Mouse (Mus musculus): ENCODE measurements around the gene Dap. TPM values are rescaled to one million over a fixed set of nuclear protein-coding genes. Genes with fewer than 3 reads are reported as not detected.

Dap gene
- polyA plus RNA-seq, 1 experiment from 2014 or later = 127 TPM

DNA sequence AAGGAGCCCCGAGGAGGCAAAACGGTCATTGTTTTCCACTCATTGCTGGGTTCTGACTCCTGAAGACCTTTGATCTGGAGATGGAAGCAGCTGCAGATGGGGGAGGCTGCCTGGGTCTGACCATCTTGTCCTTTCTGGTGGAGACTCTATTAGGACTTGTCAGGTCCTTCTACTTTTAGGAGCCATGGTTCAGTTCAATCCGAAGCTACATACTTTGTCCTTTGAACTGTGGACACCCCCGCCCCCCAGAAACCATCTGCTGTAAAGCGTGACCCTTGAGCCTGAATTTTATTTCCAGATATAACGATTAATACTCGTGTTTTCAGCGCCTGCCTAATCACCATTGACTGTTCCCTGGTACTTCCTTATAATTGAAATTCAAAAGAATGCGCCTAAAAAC is 38.2 kb downstream of the Dap start:
- ATAC-seq (replicated peaks; ENCODE audit: low FRiP score, low read depth) (no peak), DNase-seq (ENCODE audit: low spot score) (no peak)
- Histone ChIP-seq H3K9ac (ENCODE audit: low read depth, low read length) (no peak overlapping the region), H3K9me3 (replicated peaks; ENCODE audit: low read length) (no peaks in the 10 kb centered on the region), H3K4me3 (replicated peaks; ENCODE audit: low read depth, low read length) (no peak overlapping the region), H3K27me3 (ENCODE audit: insufficient read depth, low read length) (no peaks in the 10 kb centered on the region), H3K27ac (no peak overlapping the region), H3K4me2 (ENCODE audit: low read length) (no peak overlapping the region), H3K36me3 (ENCODE audit: insufficient read depth, low read length) (no peaks in the 10 kb centered on the region), H3K4me1 (replicated peaks; ENCODE audit: insufficient read depth, low read length) (peaks cover 7% of the 10 kb centered on the region; the same call in 1 of the 2 replicates)
- WGBS = 57% methylated on average over 9 of the region's 9 CpGs
- TF ChIP-seq CTCF (IDR thresholded peaks at IDR 0.05; ENCODE audit: low read depth) = no peak

DNA sequence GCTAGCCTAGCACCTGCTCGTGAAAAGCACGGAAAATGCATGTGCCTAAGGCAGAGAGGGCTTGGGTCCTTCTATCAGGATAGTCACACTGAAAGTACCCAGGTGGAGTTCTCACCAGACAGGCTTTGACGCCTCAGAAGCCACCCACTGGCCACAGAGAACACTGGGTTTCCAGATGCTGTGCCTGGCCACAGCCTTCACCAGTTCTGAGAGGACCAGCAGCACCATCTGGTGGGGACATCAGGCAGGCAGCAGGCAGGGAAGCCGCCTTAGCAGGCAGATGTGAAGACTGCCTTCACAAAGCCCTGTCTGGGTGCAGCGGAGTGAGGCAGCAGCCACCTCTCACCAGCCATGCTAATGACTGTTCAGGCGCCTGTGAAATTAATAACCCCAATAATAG is 40.7 kb downstream of the Dap start:
- no peak overlapping the region for H3K4me2 ChIP-seq (ENCODE audit: low read length)
- no peaks in the 10 kb centered on the region; the same call in 1 of the 2 replicates for H3K4me1 ChIP-seq (replicated peaks; ENCODE audit: insufficient read depth, low read length)
- no peak overlapping the region for H3K27ac ChIP-seq
- ATAC-seq (replicated peaks; ENCODE audit: low FRiP score, low read depth) = peak; percentile 83
- no peak overlapping the region for H3K9ac ChIP-seq (ENCODE audit: low read depth, low read length)
- H3K36me3 ChIP-seq (ENCODE audit: insufficient read depth, low read length) = no peaks in the 10 kb centered on the region
- H3K4me3 ChIP-seq (replicated peaks; ENCODE audit: low read depth, low read length) = no peak overlapping the region
- peak; percentile 89 for DNase-seq (ENCODE audit: low spot score)
- 29% methylated on average over 6 of the region's 6 CpGs for WGBS
- TF ChIP-seq CTCF (IDR thresholded peaks at IDR 0.05; ENCODE audit: low read depth) = peak; percentile 98
- no peaks in the 10 kb centered on the region for H3K27me3 ChIP-seq (ENCODE audit: insufficient read depth, low read length)
- H3K9me3 ChIP-seq (replicated peaks; ENCODE audit: low read length) = no peaks in the 10 kb centered on the region

DNA sequence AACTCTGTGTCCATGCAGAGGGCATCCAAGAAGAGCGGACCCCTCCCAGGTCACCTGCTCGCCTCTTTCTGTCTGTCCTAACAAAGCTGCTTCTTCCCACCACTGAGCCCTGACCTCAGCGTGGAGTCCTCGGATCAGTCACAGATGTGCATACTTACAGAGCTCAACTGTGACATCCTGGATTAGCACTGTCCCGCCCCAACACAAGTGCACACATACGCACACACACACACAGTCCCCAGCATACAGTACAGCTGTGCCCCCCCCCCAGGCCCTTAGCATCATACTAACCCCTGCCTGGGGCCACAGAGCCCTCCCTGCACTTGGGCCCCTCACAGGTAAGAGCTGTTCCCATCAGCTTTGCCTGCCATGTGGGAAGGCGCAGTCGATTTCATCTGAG is 41.3 kb downstream of the Dap start:
- no peak for TF ChIP-seq CTCF (IDR thresholded peaks at IDR 0.05; ENCODE audit: low read depth)
- Histone ChIP-seq H3K9me3 (replicated peaks; ENCODE audit: low read length) (no peaks in the 10 kb centered on the region), H3K27me3 (ENCODE audit: insufficient read depth, low read length) (no peaks in the 10 kb centered on the region), H3K36me3 (ENCODE audit: insufficient read depth, low read length) (no peaks in the 10 kb centered on the region), H3K9ac (ENCODE audit: low read depth, low read length) (no peak overlapping the region), H3K4me2 (ENCODE audit: low read length) (no peak overlapping the region), H3K4me1 (replicated peaks; ENCODE audit: insufficient read depth, low read length) (no peaks in the 10 kb centered on the region; the same call in 1 of the 2 replicates), H3K27ac (no peak overlapping the region), H3K4me3 (replicated peaks; ENCODE audit: low read depth, low read length) (no peak overlapping the region)
- ATAC-seq (replicated peaks; ENCODE audit: low FRiP score, low read depth) (peak; percentile 27; the same call in 1 of the 2 replicates), DNase-seq (ENCODE audit: low spot score) (no peak)
- 87% methylated on average over 8 of the region's 8 CpGs for WGBS

DNA sequence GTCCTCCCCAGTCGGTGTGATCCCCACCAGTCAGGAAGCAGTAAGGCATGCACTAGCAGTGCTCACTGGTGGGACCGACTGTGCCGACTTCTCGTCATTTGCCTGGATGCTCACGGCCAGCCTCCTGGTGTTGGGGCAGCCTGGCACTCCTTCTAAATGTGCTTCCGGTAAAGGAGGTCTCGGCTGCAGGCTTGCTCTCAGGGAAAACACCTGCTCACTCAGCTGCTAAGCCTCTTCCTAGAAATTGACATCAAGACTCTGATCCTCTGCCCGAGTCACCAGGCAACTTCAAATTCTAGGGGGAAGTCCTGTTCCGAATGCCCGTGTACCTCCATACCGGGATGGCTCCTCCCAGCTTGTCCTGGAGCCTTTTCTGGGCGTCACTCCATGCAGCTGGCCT is 41.7 kb downstream of the Dap start:
- no peak for DNase-seq (ENCODE audit: low spot score)
- Histone ChIP-seq H3K4me3 (replicated peaks; ENCODE audit: low read depth, low read length) (no peak overlapping the region), H3K9me3 (replicated peaks; ENCODE audit: low read length) (no peaks in the 10 kb centered on the region), H3K9ac (ENCODE audit: low read depth, low read length) (no peak overlapping the region), H3K27ac (no peak overlapping the region), H3K4me2 (ENCODE audit: low read length) (no peak overlapping the region), H3K4me1 (replicated peaks; ENCODE audit: insufficient read depth, low read length) (no peaks in the 10 kb centered on the region; the same call in 1 of the 2 replicates), H3K27me3 (ENCODE audit: insufficient read depth, low read length) (no peaks in the 10 kb centered on the region), H3K36me3 (ENCODE audit: insufficient read depth, low read length) (0 out of 2 replicates have a peak, but pooled peaks cover 2% of the 10 kb centered on the region)
- no peak for ATAC-seq (replicated peaks; ENCODE audit: low FRiP score, low read depth)
- no peak for TF ChIP-seq CTCF (IDR thresholded peaks at IDR 0.05; ENCODE audit: low read depth)
- WGBS = 90% methylated on average over 12 of the region's 12 CpGs

DNA sequence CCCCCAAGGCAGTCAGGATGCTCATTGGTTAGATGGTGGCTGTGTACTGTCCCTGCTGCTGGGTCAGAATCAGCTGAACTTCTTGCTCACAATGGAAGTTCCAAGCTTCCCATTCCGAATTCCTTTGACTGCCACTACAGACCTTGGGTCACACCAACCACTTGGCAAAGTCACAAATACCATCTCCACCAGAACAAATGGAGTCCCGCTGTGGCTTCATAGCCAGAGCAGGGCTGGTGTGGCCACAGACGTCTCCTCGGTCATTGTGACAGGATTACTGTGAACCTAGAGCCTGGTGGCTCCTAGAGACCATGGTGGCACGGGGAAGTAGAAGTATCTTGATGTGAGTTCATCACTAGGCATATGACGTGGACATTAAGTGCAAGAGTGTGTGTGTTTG is 44.0 kb downstream of the Dap start:
- H3K36me3 ChIP-seq (ENCODE audit: insufficient read depth, low read length) = peaks cover 12% of the 10 kb centered on the region; the same call in 1 of the 2 replicates
- no peak for ATAC-seq (replicated peaks; ENCODE audit: low FRiP score, low read depth)
- no peaks in the 10 kb centered on the region for H3K27me3 ChIP-seq (ENCODE audit: insufficient read depth, low read length)
- H3K27ac ChIP-seq = no peak overlapping the region
- no peak overlapping the region for H3K4me2 ChIP-seq (ENCODE audit: low read length)
- WGBS = 91% methylated on average over 6 of the region's 6 CpGs
- no peak overlapping the region for H3K9ac ChIP-seq (ENCODE audit: low read depth, low read length)
- H3K9me3 ChIP-seq (replicated peaks; ENCODE audit: low read length) = no peaks in the 10 kb centered on the region
- TF ChIP-seq CTCF (IDR thresholded peaks at IDR 0.05; ENCODE audit: low read depth) = no peak
- DNase-seq (ENCODE audit: low spot score) = no peak
- no peaks in the 10 kb centered on the region for H3K4me1 ChIP-seq (replicated peaks; ENCODE audit: insufficient read depth, low read length)
- no peak overlapping the region for H3K4me3 ChIP-seq (replicated peaks; ENCODE audit: low read depth, low read length)

DNA sequence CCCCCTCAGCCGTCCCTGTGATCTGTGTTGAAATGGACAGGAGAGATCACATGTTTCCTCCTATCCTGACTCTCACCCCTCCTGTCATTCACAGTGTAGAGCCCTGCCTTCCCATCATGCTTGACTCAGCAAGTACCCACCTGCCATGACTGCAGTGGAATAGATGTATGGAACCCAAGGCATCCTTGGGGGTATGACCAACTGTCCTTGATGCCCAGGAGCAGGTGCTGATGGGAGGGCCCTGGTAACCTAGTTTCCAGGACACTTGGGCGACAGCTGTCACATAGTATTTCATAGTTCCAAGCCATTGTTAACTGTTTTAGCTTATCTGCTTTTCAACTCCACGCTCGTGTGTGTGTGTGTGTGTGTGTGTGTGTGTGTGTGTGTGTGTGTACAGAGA is 45.4 kb downstream of the Dap start:
- peaks cover 26% of the 10 kb centered on the region; the same call in 1 of the 2 replicates for H3K36me3 ChIP-seq (ENCODE audit: insufficient read depth, low read length)
- DNase-seq (ENCODE audit: low spot score) (no peak), ATAC-seq (replicated peaks; ENCODE audit: low FRiP score, low read depth) (no peak)
- H3K9me3 ChIP-seq (replicated peaks; ENCODE audit: low read length) = no peaks in the 10 kb centered on the region
- WGBS = 87% methylated on average over 4 of the region's 4 CpGs
- no peak for TF ChIP-seq CTCF (IDR thresholded peaks at IDR 0.05; ENCODE audit: low read depth)
- no peaks in the 10 kb centered on the region for H3K4me1 ChIP-seq (replicated peaks; ENCODE audit: insufficient read depth, low read length)
- H3K27ac ChIP-seq = no peak overlapping the region
- H3K9ac ChIP-seq (ENCODE audit: low read depth, low read length) = no peak overlapping the region
- H3K4me2 ChIP-seq (ENCODE audit: low read length) = no peak overlapping the region
- H3K4me3 ChIP-seq (replicated peaks; ENCODE audit: low read depth, low read length) = no peak overlapping the region
- H3K27me3 ChIP-seq (ENCODE audit: insufficient read depth, low read length) = no peaks in the 10 kb centered on the region

DNA sequence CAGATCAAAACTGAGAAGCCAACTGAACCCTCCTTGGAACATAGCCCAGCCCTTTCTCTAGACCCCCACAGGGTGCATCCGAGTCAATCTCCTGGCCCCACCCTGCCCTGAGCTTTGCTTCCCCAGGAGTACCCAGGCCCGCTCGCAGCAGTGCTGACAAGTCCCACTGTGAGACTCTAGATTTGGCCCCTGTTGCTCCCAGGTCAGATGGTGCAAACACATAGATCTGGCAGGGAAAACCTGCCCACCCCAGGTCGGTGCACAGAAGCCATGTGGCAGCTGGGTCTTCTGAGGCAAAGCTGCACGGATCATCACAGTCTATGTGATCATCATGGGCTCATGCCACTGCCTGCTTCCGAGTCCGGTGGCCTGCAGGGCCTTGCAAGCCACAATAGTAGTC is 48.6 kb downstream of the Dap start:
- H3K4me3 ChIP-seq (replicated peaks; ENCODE audit: low read depth, low read length) = no peak overlapping the region
- H3K27me3 ChIP-seq (ENCODE audit: insufficient read depth, low read length) = no peaks in the 10 kb centered on the region
- no peaks in the 10 kb centered on the region for H3K4me1 ChIP-seq (replicated peaks; ENCODE audit: insufficient read depth, low read length)
- DNase-seq (ENCODE audit: low spot score) = no peak
- 91% methylated on average over 7 of the region's 7 CpGs for WGBS
- TF ChIP-seq CTCF (IDR thresholded peaks at IDR 0.05; ENCODE audit: low read depth) = no peak
- no peak overlapping the region for H3K9ac ChIP-seq (ENCODE audit: low read depth, low read length)
- no peaks in the 10 kb centered on the region for H3K9me3 ChIP-seq (replicated peaks; ENCODE audit: low read length)
- peaks cover 30% of the 10 kb centered on the region; the same call in 1 of the 2 replicates for H3K36me3 ChIP-seq (ENCODE audit: insufficient read depth, low read length)
- no peak overlapping the region for H3K27ac ChIP-seq
- H3K4me2 ChIP-seq (ENCODE audit: low read length) = no peak overlapping the region
- no peak for ATAC-seq (replicated peaks; ENCODE audit: low FRiP score, low read depth)
